Mouse (Mus musculus) testis, adult 2 months (tissue): ENCODE measurements around the gene Zfp965. TPM values are rescaled to one million over a fixed set of nuclear protein-coding genes. Genes with fewer than 3 reads are reported as not detected.
"Not testable (repeated sequence)": the region's sequence is repeated elsewhere in the genome, so short reads cannot be mapped to it uniquely, and the experiment has no call there.

ENCODE experiments used
- H3K27ac ChIP-seq: fragments of 200-500 bp; 2 replicates; pipeline ENCODE4 v1.5.1; 2012; ENCODE audit warnings: low read depth, low read length; ENCODE audit not compliant: control insufficient read depth, insufficient read depth
- H3K27me3 ChIP-seq: fragments of 200-500 bp; 2 replicates; pipeline ENCODE4 v1.6.1; 2012; ENCODE audit warnings: mild to moderate bottlenecking, low read length, moderate library complexity; ENCODE audit not compliant: control insufficient read depth, insufficient read depth
- H3K36me3 ChIP-seq: fragments of 200-500 bp; 2 replicates; pipeline ENCODE4 v1.6.1; 2012; ENCODE audit warnings: mild to moderate bottlenecking, low read length; ENCODE audit not compliant: control insufficient read depth, insufficient read depth
- H3K4me1 ChIP-seq: fragments of 200-500 bp; 2 replicates; pipeline ENCODE4 v1.6.1; 2012; ENCODE audit warnings: low read length; ENCODE audit not compliant: control insufficient read depth, insufficient read depth
- H3K4me3 ChIP-seq: fragments of 200-500 bp; 2 replicates; pipeline ENCODE4 v1.5.1; 2012; ENCODE audit warnings: low read depth, mild to moderate bottlenecking, low read length, moderate library complexity, mixed read lengths; ENCODE audit not compliant: control insufficient read depth
- polyA plus RNA-seq: library from polyadenylated mRNA; depleted of rRNA; stranded (reverse); fragments of >200 nt; gene quantifications from 2 replicates; pipeline ENCODE4 v1.2.3, GENCODE M21; 2012; rRNA removed

Gene Zfp965
- polyA plus RNA-seq, result 0.13 and 0.23 TPM in 2 replicates

- not testable (repeated sequence) for H3K4me1 ChIP-seq, H3K27ac ChIP-seq, H3K36me3 ChIP-seq, H3K27me3 ChIP-seq, H3K4me3 ChIP-seq
These were observed at the start of gene Zfp965 for GRCm38 (mm10) chr2:175469685-175470084. TSS of gene Zfp965 (plus strand) at chr2:175469985.

- not testable (repeated sequence) for H3K4me1 ChIP-seq, H3K4me3 ChIP-seq, H3K36me3 ChIP-seq, H3K27me3 ChIP-seq, H3K27ac ChIP-seq
These were observed 34.1 kb upstream of the Zfp965 start, which contains the start of gene Gm4724 for GRCm38 (mm10) chr2:175435707-175436106. TSS of gene Gm4724 (minus strand) at chr2:175435807.

Other genes with a start within 250 kb of the Zfp965 start
- not detected in 2 replicates for gene Gm14440, start 194.9 kb upstream of the Zfp965 start, polyA plus RNA-seq
- 0.66 and 0.72 TPM in 2 replicates for gene Gm4631, start 131.8 kb upstream of the Zfp965 start, polyA plus RNA-seq
- 0.16 and 0.61 TPM in 2 replicates for gene Zfp968, start 97.5 kb upstream of the Zfp965 start, polyA plus RNA-seq
- gene Gm4724, start 34.2 kb upstream of the Zfp965 start, polyA plus RNA-seq, result 2.3 and 2.8 TPM in 2 replicates
- gene Gm11007, start 174.0 kb downstream of the Zfp965 start, polyA plus RNA-seq, result not detected in 2 replicates
- gene Zfp969, start 233.7 kb downstream of the Zfp965 start, polyA plus RNA-seq, result not detected in 2 replicates